Mouse (Mus musculus): ENCODE data around the gene Zic1. TPM values are rescaled to one million over a fixed set of nuclear protein-coding genes. Genes with fewer than 3 reads are reported as not detected.

Zic1 gene
- polyA plus RNA-seq, 1 experiment from 2014 or later = 0.61 TPM

- no peaks in the 10 kb centered on the region for H3K36me3 ChIP-seq
- ATAC-seq (ENCODE audit: insufficient number of reproducible peaks, low FRiP score, low TSS enrichment, low read depth) = no peak
- no peak overlapping the region for H3K4me3 ChIP-seq (replicated peaks)
- no peak overlapping the region for H3K27ac ChIP-seq (replicated peaks)
- H3K4me1 ChIP-seq = peaks cover 8% of the 10 kb centered on the region
- 5% methylated on average over 24 of the region's 24 CpGs for WGBS
- no peaks in the 10 kb centered on the region for H3K9me3 ChIP-seq (replicated peaks)
- peaks cover 98% of the 10 kb centered on the region for H3K27me3 ChIP-seq
- H3K4me2 ChIP-seq (replicated peaks) = no peak overlapping the region
- H3K9ac ChIP-seq = no peak overlapping the region
Observed at GRCm38 (mm10) chr9:91382471-91383255, 17.1 kb upstream of the Zic1 start.

GRCm38 (mm10) chr9:91382111-91382379, 16.4 kb upstream of the Zic1 start:
- WGBS = 8% methylated on average over 2 of the region's 2 CpGs
- peaks cover 97% of the 10 kb centered on the region for H3K27me3 ChIP-seq
- H3K4me2 ChIP-seq (replicated peaks) = peak overlapping the region; percentile 85; the same call in 1 of the 2 replicates
- no peak overlapping the region for H3K9ac ChIP-seq
- no peak overlapping the region for H3K27ac ChIP-seq (replicated peaks)
- no peaks in the 10 kb centered on the region for H3K36me3 ChIP-seq
- ATAC-seq (ENCODE audit: insufficient number of reproducible peaks, low FRiP score, low TSS enrichment, low read depth) = no peak
- no peaks in the 10 kb centered on the region for H3K9me3 ChIP-seq (replicated peaks)
- H3K4me1 ChIP-seq = peaks cover 8% of the 10 kb centered on the region
- peak overlapping the region; percentile 51 for H3K4me3 ChIP-seq (replicated peaks)

- Histone ChIP-seq H3K27ac (replicated peaks) (no peak overlapping the region), H3K9ac (no peak overlapping the region; the same call in 1 of the 2 replicates)
Observed at GRCm38 (mm10) chr9:91381284-91382110, 15.9 kb upstream of the Zic1 start.

GRCm38 (mm10) chr9:91380458-91380914, 14.9 kb upstream of the Zic1 start:
- Histone ChIP-seq H3K4me2 (replicated peaks) (no peak overlapping the region), H3K36me3 (no peaks in the 10 kb centered on the region), H3K27ac (replicated peaks) (no peak overlapping the region), H3K27me3 (peaks cover 97% of the 10 kb centered on the region), H3K4me3 (replicated peaks) (0 out of 2 replicates have a peak overlapping the region, but pooled peaks have one; percentile 3), H3K4me1 (peaks cover 8% of the 10 kb centered on the region), H3K9ac (no peak overlapping the region), H3K9me3 (replicated peaks) (no peaks in the 10 kb centered on the region)
- no peak for ATAC-seq (ENCODE audit: insufficient number of reproducible peaks, low FRiP score, low TSS enrichment, low read depth)
- WGBS = 1% methylated on average over 9 of the region's 9 CpGs

More at GRCm38 (mm10) chr9:91381284-91382110, 15.9 kb upstream of the Zic1 start:
- WGBS = under 1% methylated on average over 53 of the region's 76 CpGs
- Histone ChIP-seq H3K9me3 (replicated peaks) (no peaks in the 10 kb centered on the region), H3K4me2 (replicated peaks) (peak overlapping the region; percentile 85), H3K27me3 (peaks cover 97% of the 10 kb centered on the region), H3K4me3 (replicated peaks) (peak overlapping the region; percentile 51), H3K36me3 (no peaks in the 10 kb centered on the region), H3K4me1 (peaks cover 8% of the 10 kb centered on the region)
- ATAC-seq (ENCODE audit: insufficient number of reproducible peaks, low FRiP score, low TSS enrichment, low read depth) = peak; percentile 49; the same call in 1 of the 2 replicates

- H3K27ac ChIP-seq (replicated peaks) = no peak overlapping the region
- 1% methylated on average over 10 of the region's 10 CpGs for WGBS
- H3K27me3 ChIP-seq = peaks cover 97% of the 10 kb centered on the region
- H3K36me3 ChIP-seq = no peaks in the 10 kb centered on the region
- H3K4me1 ChIP-seq = peaks cover 8% of the 10 kb centered on the region
- no peak overlapping the region for H3K4me2 ChIP-seq (replicated peaks)
- no peak overlapping the region for H3K4me3 ChIP-seq (replicated peaks)
- no peaks in the 10 kb centered on the region for H3K9me3 ChIP-seq (replicated peaks)
- H3K9ac ChIP-seq = no peak overlapping the region
- no peak for ATAC-seq (ENCODE audit: insufficient number of reproducible peaks, low FRiP score, low TSS enrichment, low read depth)
Observed at GRCm38 (mm10) chr9:91379781-91380457, 14.3 kb upstream of the Zic1 start.

GRCm38 (mm10) chr9:91379300-91379635, 13.7 kb upstream of the Zic1 start:
- no peak overlapping the region for H3K27ac ChIP-seq (replicated peaks)
- no peak for ATAC-seq (ENCODE audit: insufficient number of reproducible peaks, low FRiP score, low TSS enrichment, low read depth)
- H3K36me3 ChIP-seq = no peaks in the 10 kb centered on the region
- 4% methylated on average over 8 of the region's 8 CpGs for WGBS
- H3K9ac ChIP-seq = no peak overlapping the region
- H3K4me3 ChIP-seq (replicated peaks) = no peak overlapping the region
- no peaks in the 10 kb centered on the region for H3K9me3 ChIP-seq (replicated peaks)
- H3K4me2 ChIP-seq (replicated peaks) = no peak overlapping the region
- H3K27me3 ChIP-seq = peaks cover 97% of the 10 kb centered on the region
- H3K4me1 ChIP-seq = peaks cover 8% of the 10 kb centered on the region

GRCm38 (mm10) chr9:91378411-91379299, 13.0 kb upstream of the Zic1 start:
- Histone ChIP-seq H3K27ac (replicated peaks) (no peak overlapping the region), H3K9ac (no peak overlapping the region), H3K9me3 (replicated peaks) (no peaks in the 10 kb centered on the region), H3K27me3 (peaks cover 97% of the 10 kb centered on the region), H3K4me3 (replicated peaks) (peak overlapping the region; percentile 11; the same call in 1 of the 2 replicates), H3K36me3 (no peaks in the 10 kb centered on the region), H3K4me1 (peaks cover 8% of the 10 kb centered on the region), H3K4me2 (replicated peaks) (peak overlapping the region; percentile 21; the same call in 1 of the 2 replicates)
- no peak for ATAC-seq (ENCODE audit: insufficient number of reproducible peaks, low FRiP score, low TSS enrichment, low read depth)
- WGBS = under 1% methylated on average over 48 of the region's 48 CpGs

GRCm38 (mm10) chr9:91377873-91378150, 12.2 kb upstream of the Zic1 start:
- Histone ChIP-seq H3K4me3 (replicated peaks) (no peak overlapping the region), H3K9me3 (replicated peaks) (no peaks in the 10 kb centered on the region), H3K4me2 (replicated peaks) (no peak overlapping the region), H3K27ac (replicated peaks) (no peak overlapping the region), H3K9ac (no peak overlapping the region), H3K4me1 (peaks cover 8% of the 10 kb centered on the region), H3K27me3 (peaks cover 93% of the 10 kb centered on the region), H3K36me3 (no peaks in the 10 kb centered on the region)
- WGBS = 2% methylated on average over 16 of the region's 16 CpGs
- ATAC-seq (ENCODE audit: insufficient number of reproducible peaks, low FRiP score, low TSS enrichment, low read depth) = no peak

GRCm38 (mm10) chr9:91377036-91377872, 11.6 kb upstream of the Zic1 start:
- no peak overlapping the region for H3K4me3 ChIP-seq (replicated peaks)
- H3K27ac ChIP-seq (replicated peaks) = no peak overlapping the region
- H3K4me1 ChIP-seq = peaks cover 8% of the 10 kb centered on the region
- no peak overlapping the region for H3K4me2 ChIP-seq (replicated peaks)
- no peak for ATAC-seq (ENCODE audit: insufficient number of reproducible peaks, low FRiP score, low TSS enrichment, low read depth)
- H3K27me3 ChIP-seq = peaks cover 93% of the 10 kb centered on the region
- 3% methylated on average over 14 of the region's 14 CpGs for WGBS
- no peaks in the 10 kb centered on the region for H3K36me3 ChIP-seq
- H3K9ac ChIP-seq = no peak overlapping the region
- no peaks in the 10 kb centered on the region for H3K9me3 ChIP-seq (replicated peaks)

- no peaks in the 10 kb centered on the region for H3K4me1 ChIP-seq
- no peak overlapping the region for H3K4me2 ChIP-seq (replicated peaks)
- no peak overlapping the region for H3K9ac ChIP-seq
- WGBS = 7% methylated on average over 4 of the region's 4 CpGs
- H3K27ac ChIP-seq (replicated peaks) = no peak overlapping the region
- peaks cover 95% of the 10 kb centered on the region for H3K27me3 ChIP-seq
- no peak for ATAC-seq (ENCODE audit: insufficient number of reproducible peaks, low FRiP score, low TSS enrichment, low read depth)
- H3K36me3 ChIP-seq = no peaks in the 10 kb centered on the region
- no peaks in the 10 kb centered on the region for H3K9me3 ChIP-seq (replicated peaks)
- H3K4me3 ChIP-seq (replicated peaks) = no peak overlapping the region
Observed at GRCm38 (mm10) chr9:91374665-91375064, 9.1 kb upstream of the Zic1 start.
